Mouse (Mus musculus): ENCODE measurements at regions not wholly inside any gene's neighbourhood (a gene's known extent, or its start where the extent isn't known, plus 50 kb on each side); places are given as distances from the start of the nearest gene placed in this dataset.

DNA sequence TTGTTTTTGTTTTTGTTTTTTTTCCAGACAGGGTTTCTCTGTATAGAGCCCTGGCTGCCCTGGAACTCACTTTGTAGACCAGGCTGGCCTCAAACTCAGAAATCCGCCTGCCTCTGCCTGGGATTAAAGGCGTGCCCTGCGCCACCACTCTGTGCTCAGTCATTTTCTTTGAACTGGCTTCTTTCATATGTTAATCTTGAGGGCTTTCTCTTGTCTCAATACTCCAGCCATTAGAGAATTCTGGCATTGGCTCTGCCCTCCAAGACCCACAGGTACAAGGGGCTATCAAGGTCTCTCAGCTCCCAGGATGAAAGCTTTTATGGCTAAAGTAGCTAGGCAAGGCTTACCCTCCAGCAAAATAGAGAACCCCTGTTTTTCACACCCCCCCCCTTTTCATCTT is 744.2 kb downstream of the Diaph3 start:
- TF ChIP-seq CTCF (IDR thresholded peaks at IDR 0.05; ENCODE audit: low read depth, low read length) (no peak), TAL1 (conservative IDR thresholded peaks at IDR 0.05; ENCODE audit: low read depth, low read length) (no peak)
